Mouse (Mus musculus): ENCODE results near the gene Pyroxd1. TPM values are rescaled to one million over a fixed set of nuclear protein-coding genes. Genes with fewer than 3 reads are reported as not detected.
A peak's percentile ranks its signal among the peaks of the same experiment; 100 is the strongest.
"Not testable (repeated sequence)": the region's sequence is repeated elsewhere in the genome, so short reads cannot be mapped to it uniquely, and the experiment has no call there.

Gene Pyroxd1
- polyA plus RNA-seq, 1 experiment from 2014 or later, result 6.3 TPM

DNA sequence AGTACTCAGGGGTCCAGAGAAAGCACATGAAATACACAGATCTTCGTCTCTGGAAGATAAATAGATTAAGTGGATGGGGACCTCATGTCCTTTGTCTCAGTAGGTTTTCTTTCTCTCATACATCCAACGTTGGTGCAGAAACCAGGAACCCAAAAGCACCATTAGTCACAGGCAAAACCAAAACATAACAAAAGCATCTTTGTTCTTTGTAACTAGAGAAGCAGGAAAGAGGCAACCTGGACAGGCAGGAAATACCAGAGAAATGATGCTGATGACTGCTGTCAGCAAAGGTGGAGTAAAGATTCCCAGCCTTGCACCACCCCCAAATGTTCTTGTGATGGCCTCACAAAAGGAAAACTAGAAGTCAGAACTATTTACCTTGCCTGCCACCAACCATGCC lies 5.9 kb upstream of the Pyroxd1 start:
- Histone ChIP-seq H3K4me3 (ENCODE audit: low read depth, low read length) (no peak overlapping the region), H3K4me2 (ENCODE audit: low read depth, low read length) (no peak overlapping the region), H3K9me3 (replicated peaks; ENCODE audit: control insufficient read depth, low read length) (no peaks in the 10 kb centered on the region), H3K27me3 (ENCODE audit: control insufficient read depth, insufficient read depth, low read depth, low read length) (no peaks in the 10 kb centered on the region), H3K4me1 (ENCODE audit: control insufficient read depth, low read depth, low read length) (no peaks in the 10 kb centered on the region), H3K9ac (ENCODE audit: low read depth, low read length) (no peak overlapping the region), H3K27ac (ENCODE audit: low read length) (no peak overlapping the region), H3K36me3 (ENCODE audit: control insufficient read depth, insufficient read depth) (no peaks in the 10 kb centered on the region)
- 16% methylated on average over 2 of the region's 2 CpGs for WGBS (ENCODE audit: insufficient replicate concordance)
- no peak for ATAC-seq (ENCODE audit: low read depth)

- ATAC-seq (ENCODE audit: low read depth), result no peak
- Histone ChIP-seq H3K27ac (ENCODE audit: low read length) (no peak overlapping the region), H3K4me3 (ENCODE audit: low read depth, low read length) (no peak overlapping the region), H3K4me1 (ENCODE audit: control insufficient read depth, low read depth, low read length) (peaks cover 11% of the 10 kb centered on the region), H3K36me3 (ENCODE audit: control insufficient read depth, insufficient read depth) (no peaks in the 10 kb centered on the region), H3K4me2 (ENCODE audit: low read depth, low read length) (no peak overlapping the region), H3K9ac (ENCODE audit: low read depth, low read length) (no peak overlapping the region), H3K9me3 (replicated peaks; ENCODE audit: control insufficient read depth, low read length) (no peaks in the 10 kb centered on the region), H3K27me3 (ENCODE audit: control insufficient read depth, insufficient read depth, low read depth, low read length) (no peaks in the 10 kb centered on the region)
- WGBS (ENCODE audit: insufficient replicate concordance), result 45% methylated on average over 2 of the region's 2 CpGs
Observed at GRCm38 (mm10) chr6:142343561-142343960, 1.9 kb upstream of the Pyroxd1 start.

- no peak for ATAC-seq (ENCODE audit: low read depth)
- Histone ChIP-seq H3K9me3 (replicated peaks; ENCODE audit: control insufficient read depth, low read length) (no peaks in the 10 kb centered on the region), H3K27ac (ENCODE audit: low read length) (peak overlapping the region; percentile 83), H3K27me3 (ENCODE audit: control insufficient read depth, insufficient read depth, low read depth, low read length) (no peaks in the 10 kb centered on the region), H3K4me3 (ENCODE audit: low read depth, low read length) (peak overlapping the region; percentile 85), H3K36me3 (ENCODE audit: control insufficient read depth, insufficient read depth) (peaks cover 5% of the 10 kb centered on the region), H3K4me2 (ENCODE audit: low read depth, low read length) (peak overlapping the region; percentile 69), H3K4me1 (ENCODE audit: control insufficient read depth, low read depth, low read length) (peaks cover 11% of the 10 kb centered on the region), H3K9ac (ENCODE audit: low read depth, low read length) (peak overlapping the region; percentile 75)
- 35% methylated on average over 12 of the region's 12 CpGs for WGBS (ENCODE audit: insufficient replicate concordance)
Observed at GRCm38 (mm10) chr6:142346181-142347110, 992 bp downstream of the Pyroxd1 start.

- H3K9ac ChIP-seq (ENCODE audit: low read depth, low read length), result no peak overlapping the region
- peaks cover 11% of the 10 kb centered on the region for H3K4me1 ChIP-seq (ENCODE audit: control insufficient read depth, low read depth, low read length)
- H3K4me2 ChIP-seq (ENCODE audit: low read depth, low read length), result no peak overlapping the region
- no peak overlapping the region for H3K4me3 ChIP-seq (ENCODE audit: low read depth, low read length)
- ATAC-seq (ENCODE audit: low read depth), result peak; percentile 28
- peak overlapping the region; percentile 21 for H3K27ac ChIP-seq (ENCODE audit: low read length)
- WGBS (ENCODE audit: insufficient replicate concordance), result 63% methylated on average over 11 of the region's 11 CpGs
- H3K9me3 ChIP-seq (replicated peaks; ENCODE audit: control insufficient read depth, low read length), result no peaks in the 10 kb centered on the region
- no peaks in the 10 kb centered on the region for H3K27me3 ChIP-seq (ENCODE audit: control insufficient read depth, insufficient read depth, low read depth, low read length)
- H3K36me3 ChIP-seq (ENCODE audit: control insufficient read depth, insufficient read depth), result peaks cover 6% of the 10 kb centered on the region
Observed at GRCm38 (mm10) chr6:142347431-142348385, 2.3 kb downstream of the Pyroxd1 start.

DNA sequence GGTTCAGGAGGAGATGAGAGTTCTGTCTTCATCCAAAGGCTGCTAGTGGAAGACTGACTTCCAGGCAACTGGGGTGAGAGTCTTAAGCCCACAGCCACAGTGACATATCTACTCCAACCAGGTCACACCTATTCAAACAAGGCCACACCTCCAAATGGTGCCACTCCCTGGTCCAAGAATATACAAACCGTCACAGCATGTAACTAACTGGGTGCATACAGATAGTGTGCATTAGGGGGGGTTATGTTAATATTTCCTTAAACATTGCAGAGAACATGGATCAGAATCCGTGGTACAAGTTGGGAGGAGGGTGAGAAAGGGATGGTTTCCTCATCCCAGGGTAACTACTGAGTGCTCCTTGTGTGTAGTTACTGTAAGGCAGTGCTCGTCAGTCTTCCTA lies 6.6 kb downstream of the Pyroxd1 start:
- H3K4me1 ChIP-seq (ENCODE audit: control insufficient read depth, low read depth, low read length); H3K4me3 ChIP-seq (ENCODE audit: low read depth, low read length); H3K27me3 ChIP-seq (ENCODE audit: control insufficient read depth, insufficient read depth, low read depth, low read length); H3K36me3 ChIP-seq (ENCODE audit: control insufficient read depth, insufficient read depth); H3K27ac ChIP-seq (ENCODE audit: low read length); H3K4me2 ChIP-seq (ENCODE audit: low read depth, low read length); H3K9ac ChIP-seq (ENCODE audit: low read depth, low read length); H3K9me3 ChIP-seq (replicated peaks; ENCODE audit: control insufficient read depth, low read length): not testable (repeated sequence)
- ATAC-seq (ENCODE audit: low read depth), result peak; percentile 28; the same call in 1 of the 2 replicates
- WGBS (ENCODE audit: insufficient replicate concordance), result 57% methylated on average over 3 of the region's 3 CpGs

- no peaks in the 10 kb centered on the region for H3K27me3 ChIP-seq (ENCODE audit: control insufficient read depth, insufficient read depth, low read depth, low read length)
- ATAC-seq (ENCODE audit: low read depth), result no peak
- H3K9me3 ChIP-seq (replicated peaks; ENCODE audit: control insufficient read depth, low read length), result no peaks in the 10 kb centered on the region
- no peak overlapping the region for H3K4me2 ChIP-seq (ENCODE audit: low read depth, low read length)
- no peak overlapping the region for H3K4me3 ChIP-seq (ENCODE audit: low read depth, low read length)
- no peak overlapping the region for H3K27ac ChIP-seq (ENCODE audit: low read length)
- no peaks in the 10 kb centered on the region for H3K4me1 ChIP-seq (ENCODE audit: control insufficient read depth, low read depth, low read length)
- no peak overlapping the region for H3K9ac ChIP-seq (ENCODE audit: low read depth, low read length)
- peaks cover 7% of the 10 kb centered on the region for H3K36me3 ChIP-seq (ENCODE audit: control insufficient read depth, insufficient read depth)
- 57% methylated on average over 7 of the region's 7 CpGs for WGBS (ENCODE audit: insufficient replicate concordance)
Observed at GRCm38 (mm10) chr6:142357106-142357505, 11.7 kb downstream of the Pyroxd1 start.

- Histone ChIP-seq H3K9ac (ENCODE audit: low read depth, low read length) (no peak overlapping the region), H3K9me3 (replicated peaks; ENCODE audit: control insufficient read depth, low read length) (no peaks in the 10 kb centered on the region), H3K4me2 (ENCODE audit: low read depth, low read length) (no peak overlapping the region), H3K27ac (ENCODE audit: low read length) (no peak overlapping the region), H3K36me3 (ENCODE audit: control insufficient read depth, insufficient read depth) (peaks cover 22% of the 10 kb centered on the region), H3K27me3 (ENCODE audit: control insufficient read depth, insufficient read depth, low read depth, low read length) (no peaks in the 10 kb centered on the region), H3K4me3 (ENCODE audit: low read depth, low read length) (no peak overlapping the region), H3K4me1 (ENCODE audit: control insufficient read depth, low read depth, low read length) (no peaks in the 10 kb centered on the region)
- ATAC-seq (ENCODE audit: low read depth), result no peak
- WGBS (ENCODE audit: insufficient replicate concordance), result 85% methylated on average over 6 of the region's 6 CpGs
Observed at GRCm38 (mm10) chr6:142362036-142362435, 16.6 kb downstream of the Pyroxd1 start.

DNA sequence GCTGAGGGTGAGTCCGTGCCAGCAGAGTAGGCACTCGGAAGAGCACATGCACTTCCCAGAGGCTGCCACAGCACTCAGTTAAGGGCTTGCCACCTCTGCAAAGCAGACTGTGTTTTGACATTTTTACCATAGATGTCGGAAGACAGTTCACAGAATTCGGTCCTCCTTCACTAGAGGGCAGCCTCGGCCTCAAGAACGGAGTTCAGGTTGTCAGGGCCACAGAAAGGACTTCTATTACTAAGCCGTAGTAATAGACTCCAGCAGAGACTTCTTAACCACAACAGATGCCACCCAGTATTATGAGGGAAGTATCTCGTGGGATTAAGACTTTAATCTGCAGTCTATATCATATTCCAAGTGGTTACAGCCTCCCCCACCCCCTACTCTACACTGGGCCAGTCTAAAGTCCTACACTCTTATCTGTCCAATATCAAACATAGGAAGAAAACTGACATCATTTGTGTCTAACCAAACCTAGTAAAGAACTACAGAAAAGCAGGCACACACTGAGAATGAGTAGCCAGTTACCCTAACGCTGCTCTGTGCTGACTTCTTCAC lies 17.6 kb downstream of the Pyroxd1 start:
- Histone ChIP-seq H3K27me3 (ENCODE audit: control insufficient read depth, insufficient read depth, low read depth, low read length) (no peaks in the 10 kb centered on the region), H3K27ac (ENCODE audit: low read length) (no peak overlapping the region), H3K36me3 (ENCODE audit: control insufficient read depth, insufficient read depth) (peaks cover 22% of the 10 kb centered on the region), H3K4me2 (ENCODE audit: low read depth, low read length) (no peak overlapping the region), H3K9ac (ENCODE audit: low read depth, low read length) (no peak overlapping the region), H3K9me3 (replicated peaks; ENCODE audit: control insufficient read depth, low read length) (no peaks in the 10 kb centered on the region), H3K4me3 (ENCODE audit: low read depth, low read length) (no peak overlapping the region), H3K4me1 (ENCODE audit: control insufficient read depth, low read depth, low read length) (no peaks in the 10 kb centered on the region)
- 63% methylated on average over 9 of the region's 9 CpGs for WGBS (ENCODE audit: insufficient replicate concordance)
- no peak for ATAC-seq (ENCODE audit: low read depth)

All from liver, embryonic 16.5 days (tissue).